Mouse (Mus musculus) midbrain, postnatal 0 days (tissue): Measurements from ENCODE around the gene Peli2. TPM values are rescaled to one million over a fixed set of nuclear protein-coding genes. Genes with fewer than 3 reads are reported as not detected.
A peak's percentile ranks its signal among the peaks of the same experiment; 100 is the strongest.

Experiments
- ATAC-seq: fragments of 200-750 bp; cut with Nextera tagmentation; 2 replicates; pipeline ENCODE4 v1.8.0; 2017; ENCODE audit warnings: moderate number of reproducible peaks, mild to moderate bottlenecking, moderate TSS enrichment, moderate library complexity; ENCODE audit not compliant: low FRiP score
- DNase-seq: peaks from one replicate; pipeline ENCODE4 v3.0.0-alpha.2; 2015; ENCODE audit warnings: low spot score
- H3K27ac ChIP-seq: fragments of 300-500 bp; sonication (generic); 2 replicates; pipeline ENCODE4 v1.5.1; 2014; ENCODE audit warnings: low read depth, mild to moderate bottlenecking, low read length, mixed read lengths
- H3K27me3 ChIP-seq: fragments of 300-500 bp; sonication (generic); 2 replicates; pipeline ENCODE4 v1.6.1; 2014; ENCODE audit warnings: low read length, control low read depth, mixed read lengths; ENCODE audit not compliant: insufficient read depth
- H3K36me3 ChIP-seq: fragments of 300-500 bp; sonication (generic); 2 replicates; pipeline ENCODE4 v1.6.1; 2014; ENCODE audit warnings: low read length, control low read depth, mixed read lengths; ENCODE audit not compliant: insufficient read depth
- H3K4me1 ChIP-seq: fragments of 300-500 bp; sonication (generic); 2 replicates; pipeline ENCODE4 v1.6.1; 2014; ENCODE audit warnings: mild to moderate bottlenecking, control low read depth, antibody characterized with exemption, low read length, mixed read lengths; ENCODE audit not compliant: insufficient read depth
- H3K4me2 ChIP-seq: fragments of 300-500 bp; sonication (generic); 2 replicates; pipeline ENCODE4 v1.6.1; 2014; ENCODE audit warnings: low read depth, mild to moderate bottlenecking, low read length, mixed read lengths; ENCODE audit not compliant: poor library complexity, severe bottlenecking
- H3K4me3 ChIP-seq: fragments of 300-500 bp; sonication (generic); 2 replicates; pipeline ENCODE4 v1.5.1; 2014; ENCODE audit warnings: low read depth, mild to moderate bottlenecking, low read length, moderate library complexity
- H3K9ac ChIP-seq: fragments of 300-500 bp; sonication (generic); replicated peaks from 2 replicates; pipeline ENCODE4 v1.6.1; 2014; ENCODE audit warnings: mild to moderate bottlenecking, low read length, moderate library complexity, mixed read lengths; ENCODE audit not compliant: poor library complexity, severe bottlenecking
- H3K9me3 ChIP-seq: fragments of 300-500 bp; sonication (generic); 2 replicates; pipeline ENCODE4 v1.6.1; 2016; ENCODE audit warnings: low read length, control low read depth
- CTCF ChIP-seq: IDR thresholded peaks from 2 replicates; pipeline ENCODE4 v1.5.1; 2016; ENCODE audit warnings: antibody characterized with exemption, mild to moderate bottlenecking
- WGBS: fragments of 180-500 bp; shearing (Covaris S2); extraction: QIAGEN DNeasy Blood & Tissue Kit; methylation state at CpG from one replicate; pipeline ENCODE4 v1.1.7; 2014; 5-methylcytosine and 5-hydroxymethylcytosine counted together
- polyA plus RNA-seq: library from polyadenylated mRNA; unstranded; fragments of >200 nt; fragmentation: Nextera tagmentation; extraction: Ambion mirVana; gene quantifications from 2 replicates; pipeline ENCODE4 v1.2.1, GENCODE M21; 2015
- total RNA-seq: library from RNA; depleted of rRNA; stranded (reverse); fragments of >200 nt; gene quantifications from 2 replicates; pipeline ENCODE4 v1.2.3, GENCODE M21; 2014

Peli2 gene
- total and polyA plus RNA-seq, 2 experiments from 2014 or later, result 6.5 to 22.3 TPM

- DNase-seq, result no peak
Observed at GRCm38 (mm10) chr14:48128701-48129100, 8.1 kb downstream of the Peli2 start.

GRCm38 (mm10) chr14:48130021-48130420 lies 9.4 kb downstream of the Peli2 start:
- Histone ChIP-seq H3K4me3 (no peak overlapping the region), H3K4me2 (no peak overlapping the region), H3K27me3 (no peaks in the 10 kb centered on the region), H3K9ac (no peak overlapping the region), H3K9me3 (no peaks in the 10 kb centered on the region), H3K4me1 (peaks cover 9% of the 10 kb centered on the region), H3K36me3 (no peaks in the 10 kb centered on the region), H3K27ac (no peak overlapping the region)
- TF ChIP-seq CTCF, result no peak
- DNase-seq (no peak), ATAC-seq (no peak)
- 87% methylated on average over 6 of the region's 6 CpGs for WGBS

More at GRCm38 (mm10) chr14:48128701-48129100, 8.1 kb downstream of the Peli2 start:
- no peak overlapping the region for H3K4me2 ChIP-seq
- H3K27me3 ChIP-seq, result no peaks in the 10 kb centered on the region
- no peak overlapping the region for H3K27ac ChIP-seq
- no peak overlapping the region for H3K4me3 ChIP-seq
- H3K9ac ChIP-seq, result no peak overlapping the region
- 94% methylated on average over 5 of the region's 5 CpGs for WGBS
- no peak for TF ChIP-seq CTCF
- no peaks in the 10 kb centered on the region for H3K36me3 ChIP-seq
- H3K4me1 ChIP-seq, result peaks cover 6% of the 10 kb centered on the region; the same call in 1 of the 2 replicates
- H3K9me3 ChIP-seq, result no peaks in the 10 kb centered on the region
- no peak for ATAC-seq

GRCm38 (mm10) chr14:48130761-48131575 lies 10.3 kb downstream of the Peli2 start:
- Histone ChIP-seq H3K4me3 (no peak overlapping the region), H3K4me1 (peaks cover 11% of the 10 kb centered on the region), H3K27me3 (no peaks in the 10 kb centered on the region), H3K36me3 (no peaks in the 10 kb centered on the region), H3K4me2 (no peak overlapping the region), H3K27ac (peak overlapping the region; percentile 8; the same call in 1 of the 2 replicates), H3K9ac (no peak overlapping the region), H3K9me3 (no peaks in the 10 kb centered on the region)
- peak; percentile 40 for DNase-seq
- no peak for ATAC-seq
- no peak for TF ChIP-seq CTCF
- 39% methylated on average over 20 of the region's 20 CpGs for WGBS

- TF ChIP-seq CTCF, result no peak
- Histone ChIP-seq H3K36me3 (no peaks in the 10 kb centered on the region), H3K9me3 (no peaks in the 10 kb centered on the region), H3K9ac (no peak overlapping the region), H3K4me2 (no peak overlapping the region), H3K27me3 (no peaks in the 10 kb centered on the region), H3K4me1 (peaks cover 11% of the 10 kb centered on the region), H3K4me3 (no peak overlapping the region), H3K27ac (peak overlapping the region; percentile 8; the same call in 1 of the 2 replicates)
- 68% methylated on average over 4 of the region's 4 CpGs for WGBS
- ATAC-seq (no peak), DNase-seq (no peak)
Observed at GRCm38 (mm10) chr14:48131576-48131922, 10.9 kb downstream of the Peli2 start.

- Histone ChIP-seq H3K4me3 (no peak overlapping the region), H3K4me1 (peaks cover 11% of the 10 kb centered on the region), H3K4me2 (no peak overlapping the region), H3K27ac (peak overlapping the region; percentile 38; the same call in 1 of the 2 replicates), H3K36me3 (no peaks in the 10 kb centered on the region), H3K9me3 (no peaks in the 10 kb centered on the region), H3K27me3 (no peaks in the 10 kb centered on the region), H3K9ac (no peak overlapping the region)
- no peak for ATAC-seq
- DNase-seq, result no peak
- WGBS, result 90% methylated on average over 3 of the region's 3 CpGs
- no peak for TF ChIP-seq CTCF
Observed at GRCm38 (mm10) chr14:48132241-48132640, 11.6 kb downstream of the Peli2 start.
